Mouse (Mus musculus) cortical plate, adult 2 months (tissue): ENCODE results near the gene Zfp518b.

Experiments used
- CTCF ChIP-seq: fragments of 200-500 bp; IDR thresholded peaks from 2 replicates; pipeline ENCODE4 v1.5.1; 2011; ENCODE audit warnings: mild to moderate bottlenecking, control low read depth, low read length; ENCODE audit not compliant: insufficient read depth; ENCODE audit errors: extremely low read depth
- POLR2A ChIP-seq: fragments of 200-500 bp; IDR thresholded peaks from 2 replicates; pipeline ENCODE4 v1.6.1; 2011; ENCODE audit warnings: mild to moderate bottlenecking, low read length, control low read depth; ENCODE audit not compliant: insufficient read depth; ENCODE audit errors: extremely low read depth

DNA sequence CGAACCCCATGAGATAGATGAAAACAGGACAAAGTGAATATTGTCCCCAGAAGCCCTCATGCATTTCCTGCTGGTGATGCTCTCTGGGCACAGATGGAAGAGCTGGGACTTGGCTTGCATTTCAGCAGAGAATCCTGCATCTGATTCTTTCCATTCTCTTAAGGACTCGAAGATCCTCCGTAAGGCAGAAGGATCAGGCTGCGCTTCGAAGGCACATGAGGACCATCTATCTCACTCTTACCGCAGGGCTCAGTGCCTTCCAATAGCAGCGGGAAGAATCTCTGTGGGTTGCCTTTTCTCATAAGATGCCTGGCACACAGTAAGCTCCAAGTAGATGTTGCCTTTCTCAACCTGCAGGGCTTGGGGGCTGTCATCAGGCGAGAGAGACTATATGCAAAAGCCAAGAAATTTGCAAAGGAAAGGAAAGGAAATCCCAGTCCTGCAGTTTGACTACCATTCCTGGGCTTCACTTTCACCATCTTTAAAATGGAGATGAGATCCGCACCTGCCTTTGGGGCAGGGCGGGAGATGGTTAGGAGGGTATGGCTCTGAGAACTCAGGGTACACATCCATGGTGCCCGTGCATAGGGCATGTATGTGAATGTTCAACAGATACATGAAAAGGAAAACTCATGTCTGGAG, 24.4 kb upstream of the Zfp518b start:
- TF ChIP-seq POLR2A (no peak), CTCF (no peak)
